Mouse (Mus musculus) left cerebral cortex, postnatal 14 days (tissue): ENCODE measurements around the gene Tubgcp2. TPM values are rescaled to one million over a fixed set of nuclear protein-coding genes. Genes with fewer than 3 reads are reported as not detected.
A peak's percentile ranks its signal among the peaks of the same experiment; 100 is the strongest.

ENCODE experiments used
- DNase-seq, 2 experiments: peaks; one replicate each; pipeline ENCODE4 v3.0.0; 2021 to 2022; ENCODE audit warnings: low spot score in 2 of 2, mixed read lengths in 1 of 2
- intact Hi-C: fragments of 180-260 bp; cut with DNase I; formaldehyde crosslinking; loops from one replicate; pipeline ENCODE4 v1.15.1; 2025
- total RNA-seq, 2 experiments: library from RNA; stranded (reverse); gene quantifications; 2 replicates each; pipeline ENCODE4 v1.2.3; 2021

Tubgcp2 gene
- total RNA-seq, 2 experiments from 2014 or later = 38.2 to 38.4 TPM

DNA sequence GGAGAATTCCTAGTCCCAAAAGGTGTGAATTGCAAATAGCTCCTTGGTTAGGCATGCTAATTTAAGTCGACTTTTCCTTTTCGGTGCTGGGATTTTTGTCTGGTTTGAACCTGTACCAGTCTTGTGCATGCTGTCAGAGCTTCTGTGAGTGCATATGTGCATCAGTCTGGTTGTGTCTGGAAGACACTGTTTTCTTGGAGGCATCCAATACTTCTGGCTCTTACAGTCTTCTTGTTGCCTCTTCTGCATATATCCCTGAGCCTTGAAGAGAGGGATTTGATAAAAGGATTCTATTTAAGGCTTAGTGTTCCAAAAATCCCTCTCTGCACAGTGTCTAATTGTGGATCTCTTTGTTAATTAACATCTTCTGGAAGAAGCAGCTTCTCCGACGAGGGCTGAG lies 17.7 kb upstream of the Tubgcp2 start:
- intact Hi-C loops = loop anchor here (10.0 kb wide), 1 partner anchor 149 kb away; no protein-coding TSS in a partner anchor
- DNase-seq = peak; percentile 21 to 65

DNA sequence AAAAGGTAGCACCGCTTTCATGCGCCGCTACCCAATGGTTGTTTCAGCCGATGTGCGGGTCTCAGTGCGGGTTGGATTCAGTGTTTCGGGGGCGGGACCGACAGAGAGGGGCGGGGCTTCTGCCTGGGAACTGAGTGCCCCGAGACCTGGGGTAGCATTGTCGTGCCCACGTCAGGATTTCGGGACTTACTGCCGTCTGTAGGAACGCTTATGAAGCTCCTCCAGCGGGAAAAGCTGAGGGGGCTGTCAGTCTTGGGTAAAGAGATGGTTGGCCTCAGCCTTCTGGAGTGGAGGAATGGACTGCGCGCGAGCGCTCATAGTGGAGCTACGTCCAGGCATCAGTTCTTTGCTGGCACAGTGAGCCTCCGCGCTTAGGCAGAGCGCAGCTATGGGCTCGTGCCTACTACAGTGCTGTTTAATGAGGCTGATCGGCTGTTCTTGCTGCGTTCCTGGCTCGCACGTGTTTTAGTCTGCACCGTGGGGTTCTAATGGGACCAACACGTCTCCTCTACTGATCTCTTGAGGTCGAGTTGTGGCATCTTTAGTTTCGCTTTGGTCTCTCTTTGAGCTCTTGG lies 12.7 kb upstream of the Tubgcp2 start:
- no peak for DNase-seq
- intact Hi-C loops = no loop called here

DNA sequence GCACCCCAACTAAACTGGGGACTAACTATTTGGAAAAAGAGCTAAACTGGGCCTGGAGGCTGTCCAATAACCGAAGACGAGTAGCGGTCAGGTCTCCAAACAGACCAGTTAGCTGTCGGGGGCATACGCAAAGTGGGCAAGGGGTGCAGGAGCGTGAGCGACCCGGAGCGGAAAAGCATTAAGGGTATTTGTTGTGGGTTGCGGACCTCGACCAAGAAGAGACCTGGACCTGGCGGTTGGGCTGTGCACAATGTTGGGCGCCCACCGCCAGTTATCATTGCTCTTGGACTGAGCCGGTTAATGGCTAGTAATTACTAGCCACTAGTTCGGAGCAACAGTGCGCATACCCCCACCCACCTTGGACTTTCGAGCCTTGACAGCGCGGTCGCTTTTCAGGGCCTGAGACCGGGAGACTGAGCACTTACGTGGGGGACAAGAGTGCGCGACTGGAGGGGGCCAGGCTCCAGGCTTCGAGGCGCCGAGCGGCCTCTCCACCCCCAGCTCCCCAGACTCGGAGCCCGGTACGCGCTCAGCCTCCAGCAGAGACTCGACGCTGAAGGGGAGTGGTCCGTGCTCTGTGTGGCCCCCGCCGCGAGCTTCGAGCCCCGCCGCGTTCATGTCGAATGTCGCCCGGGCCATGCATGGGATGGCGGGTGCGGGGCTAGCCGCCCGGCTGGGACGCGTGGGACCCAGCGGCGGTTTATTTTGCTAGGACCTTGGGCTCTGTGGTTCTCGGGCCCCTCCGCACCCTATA lies 12.1 kb upstream of the Tubgcp2 start, which contains the start of gene Msx3:
TSS of gene Msx3 (minus strand) at position 729 of the 754 bp plus-strand sequence.
- DNase-seq = no peak
- intact Hi-C loops = no loop called here

DNA sequence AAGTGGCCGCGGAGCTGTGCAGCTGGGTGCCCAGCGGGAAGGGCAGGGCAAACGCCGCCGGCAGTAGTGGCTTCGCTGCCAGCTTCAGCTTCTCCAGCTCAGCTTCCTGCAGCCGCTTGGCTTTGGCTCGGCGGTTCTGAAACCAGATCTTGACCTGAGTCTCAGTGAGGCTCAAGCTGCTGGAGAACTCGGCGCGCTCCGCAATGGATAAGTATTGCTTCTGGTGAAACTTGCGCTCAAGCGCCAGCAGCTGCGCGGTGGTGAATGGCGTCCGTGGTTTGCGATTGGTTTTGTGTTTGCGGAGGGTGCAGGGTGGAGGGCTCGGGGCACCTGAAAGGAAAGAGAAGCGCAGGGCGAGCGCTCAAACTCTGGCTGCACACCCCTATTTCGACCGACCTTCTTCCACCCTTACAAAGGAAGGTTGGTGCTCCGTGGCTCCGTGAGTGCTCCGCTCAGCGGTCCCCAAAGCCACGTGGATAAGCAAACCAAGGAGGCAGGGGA lies 11.4 kb upstream of the Tubgcp2 start:
- no peak for DNase-seq
- intact Hi-C loops = no loop called here

DNA sequence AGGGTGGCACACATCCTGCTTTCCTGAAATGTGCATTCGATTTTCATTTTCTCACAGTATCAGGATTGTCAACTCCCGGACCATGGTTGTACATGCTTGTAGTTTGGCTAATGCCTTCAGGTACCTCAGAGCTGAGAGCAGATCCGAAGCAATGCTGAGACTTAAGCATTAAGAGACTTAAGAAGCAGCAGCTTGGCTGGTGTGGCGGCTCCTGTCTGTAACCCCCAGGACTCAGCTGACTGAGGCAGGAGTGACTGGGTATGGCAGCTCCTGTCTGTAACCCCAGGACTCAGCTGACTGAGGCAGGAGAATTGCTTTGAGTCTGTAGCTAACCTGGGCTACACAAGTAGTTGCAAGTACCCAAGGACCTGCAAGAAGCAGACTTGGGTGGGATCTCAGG lies 9.1 kb upstream of the Tubgcp2 start:
- no peak for DNase-seq
- intact Hi-C loops = no loop called here

DNA sequence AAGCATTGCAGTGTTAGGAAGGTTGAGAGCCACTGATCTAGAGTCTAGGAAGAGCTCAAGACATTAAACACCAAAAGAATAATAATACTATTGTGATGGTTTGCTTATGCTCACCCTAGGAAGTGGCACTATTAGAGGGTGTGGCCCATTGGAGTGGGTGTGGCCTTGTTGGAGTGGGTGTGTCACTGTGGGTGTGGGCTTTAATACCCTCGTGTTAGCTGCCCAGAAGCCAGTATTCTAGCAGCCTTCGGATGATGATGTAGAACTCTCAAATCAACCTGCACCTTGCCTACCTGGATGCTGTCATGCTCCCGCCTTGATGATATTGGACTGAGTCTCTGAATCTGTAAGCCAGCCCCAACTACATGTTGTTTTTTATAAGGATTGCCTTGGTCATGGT lies 6.3 kb upstream of the Tubgcp2 start:
- no peak for DNase-seq
- intact Hi-C loops = no loop called here

DNA sequence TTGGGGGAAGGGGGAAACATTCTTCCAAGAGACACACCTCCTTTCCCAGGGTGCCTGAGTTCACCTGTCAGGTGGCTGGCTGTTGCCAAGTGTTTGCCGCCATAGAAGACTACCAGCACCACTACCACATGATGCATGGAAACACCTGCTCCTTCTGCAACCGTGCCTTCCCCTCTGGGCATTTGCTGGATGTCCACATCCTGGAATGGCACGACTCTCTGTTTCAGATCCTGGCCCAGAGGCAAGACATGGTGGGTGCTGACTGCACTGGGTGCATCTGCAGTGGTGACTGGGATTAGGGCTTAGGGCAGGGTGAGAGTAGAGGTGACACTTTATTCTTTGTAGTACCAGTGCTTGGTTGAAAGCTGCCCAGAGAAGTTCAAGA lies 694 bp upstream of the Tubgcp2 start:
- intact Hi-C loops = no loop called here

DNA sequence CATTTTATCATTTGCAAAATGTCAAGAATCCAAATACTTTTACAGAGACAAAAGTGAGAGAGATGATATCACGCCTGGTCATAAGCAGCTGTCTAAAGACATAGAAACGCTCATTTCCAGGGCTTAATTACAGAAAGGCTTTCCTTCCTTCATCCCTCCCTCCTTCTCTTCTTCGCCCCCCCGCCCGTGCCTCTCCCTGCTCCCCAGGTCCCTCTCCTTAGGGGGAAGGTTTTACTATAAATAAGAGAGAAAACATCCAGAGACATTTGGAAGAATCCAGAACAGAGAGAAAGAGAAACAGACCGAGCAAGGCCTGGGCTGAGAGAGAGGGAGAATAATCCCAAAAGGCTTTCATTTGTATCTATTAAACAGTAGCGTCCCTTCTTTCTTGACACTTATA lies 1.0 kb downstream of the Tubgcp2 start:
- no peak for DNase-seq
- intact Hi-C loops = no loop called here

More for the DNA sequence above, 694 bp upstream of the Tubgcp2 start:
- DNase-seq = no peak

DNA sequence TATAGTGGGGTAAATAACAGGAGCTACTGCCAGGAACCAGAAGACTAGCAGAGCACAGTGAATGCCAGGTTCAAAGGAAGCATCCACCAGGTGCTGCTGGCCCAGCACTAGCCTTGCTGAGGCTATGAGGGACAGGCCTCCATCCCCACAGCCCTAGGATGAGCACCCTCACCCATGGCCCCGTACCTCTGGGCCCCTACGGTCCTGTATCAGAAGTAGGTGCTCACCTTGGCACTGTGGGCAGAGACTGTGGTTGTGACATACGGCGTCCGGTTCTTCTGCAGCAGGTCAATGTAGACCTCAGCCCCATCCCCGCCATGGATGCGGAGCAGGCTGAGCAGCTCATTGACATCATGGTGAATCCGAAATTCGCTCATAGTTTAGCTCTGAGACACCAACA lies 3.1 kb downstream of the Tubgcp2 start:
- intact Hi-C loops = no loop called here
- DNase-seq = no peak

DNA sequence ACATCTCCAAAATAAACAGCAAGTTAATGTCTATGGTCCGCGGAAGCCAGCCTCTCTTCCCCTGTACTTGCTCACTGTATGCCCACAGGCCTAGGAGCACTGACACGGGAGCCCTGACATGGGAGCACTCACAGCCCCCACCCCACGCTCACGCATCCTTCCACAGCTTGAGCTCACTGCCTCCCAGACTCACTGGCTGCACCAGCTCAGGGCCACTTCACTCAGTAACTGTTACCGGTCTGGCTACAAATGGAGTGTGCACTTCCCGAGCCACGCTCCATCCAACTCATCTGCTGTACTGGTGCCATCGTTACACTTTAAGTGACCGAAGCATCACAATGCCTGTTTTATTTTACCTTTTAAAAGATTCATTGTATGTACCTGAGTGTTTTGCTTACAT lies 4.1 kb downstream of the Tubgcp2 start:
- intact Hi-C loops = no loop called here
- no peak for DNase-seq

DNA sequence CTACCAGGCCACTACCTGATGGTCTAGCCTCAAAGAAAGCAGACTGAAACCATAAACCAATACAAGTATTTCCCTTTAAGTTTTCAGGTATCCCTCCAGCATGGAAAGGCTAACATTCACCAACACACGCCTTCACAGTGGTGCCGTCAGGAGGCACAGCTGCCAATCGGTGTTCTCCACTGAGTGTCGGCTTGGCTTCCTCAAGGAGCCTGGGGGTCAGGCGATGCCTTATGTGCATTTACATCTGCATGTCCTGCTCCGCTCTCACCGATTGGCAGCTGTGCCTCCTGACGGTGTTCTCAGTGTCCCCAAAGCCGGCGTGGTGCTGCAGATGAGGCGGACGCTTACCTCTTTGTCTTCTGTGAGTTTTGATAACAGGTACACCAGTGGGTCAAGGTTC lies 4.7 kb downstream of the Tubgcp2 start:
- no peak for DNase-seq
- intact Hi-C loops = no loop called here

DNA sequence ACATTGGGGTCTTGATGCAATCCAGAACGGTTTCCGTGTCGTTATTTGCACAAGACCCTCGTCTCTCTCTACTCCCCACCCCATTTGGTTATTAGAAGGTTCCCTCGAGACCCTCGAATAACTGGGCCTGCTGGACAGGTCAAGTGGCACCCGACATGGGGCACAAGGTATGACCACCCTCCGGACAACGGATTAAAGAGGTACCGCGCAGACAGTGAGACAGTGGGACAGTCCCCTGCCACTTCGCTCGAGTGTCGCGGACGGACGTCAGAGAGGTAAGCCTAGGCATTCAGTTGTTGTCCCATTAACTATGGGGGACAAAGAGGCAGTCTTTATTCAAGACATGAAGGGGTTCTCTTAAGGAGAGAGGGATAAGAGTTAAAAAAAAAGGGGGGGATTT lies 25.1 kb downstream of the Tubgcp2 start:
- no peak for DNase-seq
- intact Hi-C loops = no loop called here

DNA sequence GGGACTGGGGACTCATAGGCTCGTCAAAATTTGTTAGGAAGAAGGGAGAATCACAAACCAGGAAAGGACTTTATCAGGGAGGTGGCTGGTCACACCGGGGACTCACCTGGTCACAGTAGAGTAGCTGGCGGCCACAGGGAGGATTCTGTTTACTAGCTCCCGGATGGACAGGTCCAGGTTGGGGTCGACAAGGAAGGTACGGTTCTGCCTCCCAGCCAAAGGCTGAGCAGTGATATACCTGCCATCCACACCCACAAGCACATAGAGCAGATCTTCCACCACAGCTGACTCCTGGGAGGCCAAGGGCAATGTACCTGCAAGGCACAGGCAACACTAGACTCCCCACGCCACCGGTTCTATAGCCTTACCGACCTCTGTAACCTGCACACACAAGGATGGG lies 28.7 kb downstream of the Tubgcp2 start:
- intact Hi-C loops = no loop called here
- DNase-seq = no peak

DNA sequence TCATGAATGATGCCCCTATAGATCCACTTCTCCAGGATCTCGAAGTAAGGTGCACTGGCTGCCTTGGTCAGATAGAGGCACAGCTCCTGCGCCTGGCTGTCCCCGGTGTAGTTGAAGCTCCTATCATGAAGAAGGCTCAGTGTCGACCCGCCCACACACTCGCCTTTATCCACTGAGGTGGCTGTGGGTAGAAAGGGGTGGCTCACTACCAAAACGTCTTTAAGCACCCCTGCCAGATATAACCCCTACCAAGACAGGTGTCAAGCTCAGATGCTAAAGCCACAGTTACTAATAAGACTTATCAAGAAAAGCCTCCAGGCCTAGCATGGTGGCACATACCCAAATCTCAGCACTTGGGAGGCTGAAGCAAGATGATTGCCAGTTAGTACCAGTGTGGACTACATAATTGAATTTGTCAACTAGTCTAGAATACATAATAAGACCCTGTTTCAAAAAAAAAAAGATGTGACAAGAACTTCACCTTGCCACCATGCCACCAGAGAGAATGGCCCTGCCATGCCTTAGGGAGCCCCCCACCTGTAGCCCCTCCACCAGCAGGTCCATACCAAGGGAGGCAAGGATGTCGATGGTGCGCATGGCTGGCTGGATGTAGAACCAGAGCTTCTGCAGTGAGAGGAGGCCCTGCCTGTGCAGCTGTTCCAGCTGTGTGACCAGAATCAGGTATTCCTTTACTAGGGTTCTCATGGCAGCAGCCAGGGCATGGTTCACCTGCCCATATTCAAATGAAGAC lies 29.4 kb downstream of the Tubgcp2 start:
- DNase-seq = no peak
- intact Hi-C loops = no loop called here

DNA sequence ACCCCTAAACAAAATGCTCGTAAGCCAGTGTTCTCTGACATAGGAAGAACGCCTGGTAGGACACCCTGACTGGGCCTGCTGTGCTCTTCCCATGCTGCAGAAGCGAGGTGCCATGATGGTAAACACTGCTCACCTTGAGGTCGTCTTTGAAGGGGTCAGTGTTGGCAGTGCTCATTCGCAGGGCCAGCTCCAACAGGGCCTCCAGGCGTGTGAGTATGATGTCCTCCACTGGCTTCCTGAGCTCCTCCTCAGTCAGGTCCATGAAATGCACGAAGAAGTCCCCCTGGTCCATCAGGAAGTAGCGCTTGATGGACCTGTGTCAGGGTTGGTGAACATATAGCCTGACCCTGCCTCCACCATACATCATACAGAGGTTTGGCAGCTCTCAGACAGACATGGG lies 31.8 kb downstream of the Tubgcp2 start:
- intact Hi-C loops = no loop called here
- DNase-seq = no peak

DNA sequence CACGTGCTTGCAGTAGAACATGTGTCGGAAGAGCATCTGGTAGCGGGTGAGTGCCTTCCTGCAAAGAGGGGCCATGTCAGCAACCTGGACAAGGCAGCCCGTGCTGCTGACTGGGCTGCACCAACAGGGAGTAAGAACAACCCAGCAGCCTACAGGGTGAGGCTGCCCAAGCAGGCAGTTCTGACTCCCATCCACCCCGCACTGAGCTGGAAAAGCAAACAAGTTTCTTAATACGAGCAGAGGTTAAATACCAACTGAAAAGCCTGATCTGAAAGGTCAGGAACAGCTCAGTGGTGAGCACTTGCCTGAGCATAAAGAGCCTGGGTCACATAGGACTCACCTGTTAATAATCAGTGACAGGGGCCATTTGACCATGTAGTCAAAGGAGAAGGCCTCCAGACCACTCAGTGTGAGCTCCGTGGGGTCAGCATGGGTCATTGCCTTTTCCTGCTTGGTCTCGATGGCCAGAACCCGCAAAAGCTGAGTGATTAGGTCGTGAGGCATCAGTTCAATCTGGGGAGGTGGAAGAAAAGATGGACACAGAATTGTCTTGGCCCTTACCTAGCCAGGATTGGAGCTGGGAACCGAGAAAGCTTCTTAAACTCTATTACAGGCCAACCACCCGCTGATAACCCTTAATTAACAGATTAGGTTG lies 35.3 kb downstream of the Tubgcp2 start:
- intact Hi-C loops = no loop called here
- no peak for DNase-seq

DNA sequence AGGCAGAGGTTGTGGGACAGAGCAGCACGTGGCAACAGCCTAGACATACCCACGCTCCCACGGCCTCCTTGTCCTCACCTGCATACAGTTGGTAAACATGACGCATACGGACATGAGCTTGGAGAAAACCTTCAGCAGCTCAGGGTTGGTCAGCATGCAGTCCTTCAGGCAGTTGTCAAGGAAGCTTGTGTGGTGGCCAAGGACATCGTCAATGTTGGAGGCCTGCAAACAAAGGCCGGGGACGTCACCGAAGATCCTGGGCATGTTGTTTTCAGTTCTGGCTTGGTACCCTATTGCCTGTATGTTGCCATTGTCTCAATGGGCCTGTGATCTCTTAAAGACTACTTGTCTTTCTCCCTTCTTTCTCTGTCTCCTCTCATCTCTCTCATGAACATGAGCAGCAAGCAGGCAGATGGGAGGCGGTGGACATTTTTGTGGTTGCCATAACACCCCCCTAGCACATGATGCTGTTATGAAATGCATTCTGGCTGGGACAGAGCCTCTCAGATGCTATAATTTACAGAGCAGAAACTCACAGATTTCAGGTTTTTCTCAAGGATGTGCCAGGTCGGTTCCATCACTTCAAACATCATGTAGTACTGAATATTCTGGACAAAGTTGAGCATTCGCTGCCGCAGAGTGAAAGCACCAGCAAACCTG lies 37.6 kb downstream of the Tubgcp2 start:
- intact Hi-C loops = loop anchor here (5.0 kb wide), 1 partner anchor 92 kb away; no protein-coding TSS in a partner anchor

DNA sequence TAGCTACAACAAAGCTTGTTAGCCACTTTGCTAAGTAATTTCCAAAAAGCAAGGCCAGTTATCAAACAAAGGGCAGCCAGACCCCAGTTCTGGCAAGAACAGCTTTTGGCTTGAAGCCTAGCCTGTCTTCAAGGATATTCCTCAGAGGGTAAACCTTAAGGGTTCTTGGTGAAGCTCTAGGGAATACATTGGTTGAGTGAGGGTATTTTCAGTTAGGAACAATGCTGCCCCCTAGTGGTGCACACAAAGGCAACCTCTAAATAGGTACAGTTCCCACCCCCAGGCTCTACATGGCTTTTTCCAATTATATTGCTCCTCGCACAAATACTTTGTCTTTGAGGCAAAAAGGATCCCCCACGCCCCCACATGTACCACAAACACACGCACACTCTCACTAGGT lies 41.8 kb downstream of the Tubgcp2 start:
- DNase-seq = peak; percentile 80
- intact Hi-C loops = loop anchor here (5.0 kb wide), 1 partner anchor 87 kb away; no protein-coding TSS in a partner anchor

More for the DNA sequence above, 37.6 kb downstream of the Tubgcp2 start:
- peak; percentile 34 for DNase-seq

DNA sequence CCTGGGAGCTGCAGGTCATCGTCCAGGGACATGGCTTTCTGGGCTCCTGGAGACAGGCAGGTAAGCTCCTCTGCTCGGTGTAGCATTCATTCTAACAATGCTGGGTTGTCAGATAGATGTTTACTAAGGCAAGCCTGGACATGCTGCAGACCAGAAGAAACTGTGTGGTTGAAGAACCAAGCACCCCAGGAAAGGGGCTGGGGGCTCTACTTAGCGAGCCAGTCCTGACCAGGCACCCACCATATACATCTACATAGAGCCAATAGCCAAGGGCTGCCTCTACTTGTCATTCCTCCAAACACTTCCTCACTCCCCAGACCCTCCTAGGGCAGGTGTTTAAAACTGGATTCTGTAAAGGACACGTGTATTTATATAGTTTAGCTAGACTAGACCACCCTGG lies 42.3 kb downstream of the Tubgcp2 start:
- no peak for DNase-seq
- intact Hi-C loops = no loop called here
